Mouse (Mus musculus) activated CD4-positive, CD25-positive, alpha-beta regulatory T cell, adult 4 months (primary cell): ENCODE results near the gene A930033H14Rik. TPM values are rescaled to one million over a fixed set of nuclear protein-coding genes. Genes with fewer than 3 reads are reported as not detected.

Experiments used
- ATAC-seq: one replicate; pipeline ENCODE4 v1.8.0; 2017
- polyA plus RNA-seq, 2 experiments: library from polyadenylated mRNA; unstranded; fragments of 100-300 nt; shearing (Covaris generic); gene quantifications; one replicate each; pipeline ENCODE4 v1.2.1; 2017

Gene A930033H14Rik
- polyA plus RNA-seq, 2 experiments from 2014 or later: not detected

DNA sequence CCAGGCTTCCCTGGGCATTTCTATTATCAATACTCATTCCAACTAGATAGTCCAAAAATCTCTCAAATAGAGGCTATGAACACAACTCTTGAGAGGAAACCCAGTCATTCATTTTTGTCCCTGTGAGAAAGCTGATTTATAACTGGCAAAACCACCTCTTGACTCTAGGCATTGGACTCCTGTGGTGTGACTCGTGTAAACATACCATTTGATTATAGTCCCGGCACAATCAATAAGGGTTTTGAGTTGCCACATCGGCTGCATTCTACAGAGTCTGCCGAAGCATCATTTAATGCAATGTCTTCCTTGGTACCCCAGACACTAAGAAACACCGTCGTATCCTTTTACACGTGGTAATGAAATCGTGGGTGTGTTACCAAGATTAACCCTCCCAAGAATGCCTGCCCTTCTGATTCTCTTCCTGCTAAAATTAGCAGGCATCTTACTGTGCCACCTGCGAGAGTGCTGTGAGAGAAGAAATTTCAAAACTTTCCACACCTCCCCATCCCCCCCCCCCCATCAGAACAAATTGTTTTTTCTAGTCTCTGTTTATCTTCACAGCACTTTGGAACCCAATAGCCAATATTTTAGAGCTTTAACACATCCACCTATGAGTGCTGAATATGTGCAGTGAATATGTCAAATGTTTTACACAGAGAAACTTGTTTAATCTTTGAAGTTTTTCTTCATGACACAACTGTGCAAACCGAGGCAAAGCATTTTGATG lies 22.3 kb downstream of the A930033H14Rik start:
- no peak for ATAC-seq

- ATAC-seq: no peak
Observed at GRCm38 (mm10) chr10:69187773-69188443, 25.0 kb downstream of the A930033H14Rik start.

- ATAC-seq: no peak
Observed at GRCm38 (mm10) chr10:69185894-69186893, 26.7 kb downstream of the A930033H14Rik start.

DNA sequence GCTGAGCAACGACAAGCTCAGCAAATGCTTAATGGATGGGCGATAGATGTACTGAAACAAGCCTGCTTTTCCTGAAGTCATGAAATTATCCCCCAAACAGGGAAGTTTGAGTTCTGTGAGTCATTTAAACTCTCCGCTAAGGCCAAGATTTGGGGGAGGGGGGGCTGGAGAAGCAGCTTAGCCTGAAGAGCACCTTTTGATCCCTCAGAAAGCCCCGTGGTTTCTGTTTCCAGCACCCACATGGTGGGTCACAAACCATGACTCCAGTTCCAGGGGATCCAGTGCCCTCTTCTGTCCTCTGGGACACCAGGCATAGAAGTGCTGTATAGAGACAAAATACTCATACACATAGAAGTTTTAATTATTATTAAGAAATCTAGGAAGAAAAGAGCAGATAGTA lies 27.5 kb downstream of the A930033H14Rik start:
- ATAC-seq: no peak

DNA sequence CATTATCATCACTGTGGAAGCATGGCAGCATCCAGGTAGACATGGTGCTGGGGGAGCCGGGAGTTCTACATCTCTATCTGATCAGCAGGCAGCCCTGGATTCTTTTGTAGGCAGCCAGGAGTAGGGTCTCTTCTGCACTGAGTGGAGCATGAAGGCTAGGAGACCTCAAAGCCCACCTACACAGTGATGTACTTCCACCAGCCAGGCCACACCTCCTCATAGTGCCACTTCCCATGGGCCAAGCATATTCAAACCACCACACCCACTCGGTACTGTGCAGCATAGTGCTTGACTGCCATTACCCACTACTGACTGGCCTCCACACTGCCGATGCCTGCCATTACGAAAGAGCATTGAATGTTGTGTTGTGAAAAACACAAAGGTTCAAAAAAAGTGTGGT lies 28.0 kb downstream of the A930033H14Rik start:
- ATAC-seq: no peak

- no peak for ATAC-seq
Observed at GRCm38 (mm10) chr10:69180997-69181396, 31.9 kb downstream of the A930033H14Rik start.

GRCm38 (mm10) chr10:69179341-69179740 lies 33.6 kb downstream of the A930033H14Rik start:
- no peak for ATAC-seq

DNA sequence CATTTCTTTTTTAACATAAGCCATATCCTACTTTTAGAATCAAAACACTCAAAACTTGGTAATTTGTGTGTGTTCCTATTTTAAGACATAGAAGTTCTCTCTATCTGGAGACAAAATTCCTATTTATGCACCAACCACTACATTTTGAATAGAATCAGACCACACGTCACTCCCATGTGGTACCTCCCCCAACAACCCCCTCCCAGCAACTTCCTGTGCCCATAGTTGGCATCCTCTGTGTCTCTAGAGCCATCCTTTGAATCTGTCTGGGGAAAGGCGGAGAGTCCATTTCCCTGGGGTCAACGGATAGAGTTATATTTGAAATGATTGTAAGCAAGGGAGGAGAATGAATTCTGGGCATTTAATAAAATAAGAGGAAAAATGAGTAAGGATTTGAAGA lies 36.8 kb downstream of the A930033H14Rik start:
- no peak for ATAC-seq

DNA sequence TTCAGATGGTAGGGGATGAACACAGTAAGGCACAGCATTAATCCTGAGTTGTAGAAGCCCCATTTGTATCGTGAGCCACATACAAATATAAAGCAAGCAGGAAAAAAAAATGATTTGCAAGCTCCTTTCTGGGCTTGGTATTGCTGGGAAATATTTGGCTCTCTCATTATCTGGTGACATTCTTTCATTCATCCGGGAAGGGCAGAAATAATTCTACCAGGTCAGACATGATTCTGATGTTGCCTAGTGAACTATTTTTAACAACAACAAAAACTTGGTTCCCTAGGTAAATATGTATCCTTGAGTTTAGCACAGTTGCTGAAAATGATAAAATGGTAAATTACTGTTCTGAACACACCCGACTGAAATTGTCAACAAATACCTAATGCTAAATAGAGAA lies 40.5 kb downstream of the A930033H14Rik start:
- ATAC-seq: no peak

DNA sequence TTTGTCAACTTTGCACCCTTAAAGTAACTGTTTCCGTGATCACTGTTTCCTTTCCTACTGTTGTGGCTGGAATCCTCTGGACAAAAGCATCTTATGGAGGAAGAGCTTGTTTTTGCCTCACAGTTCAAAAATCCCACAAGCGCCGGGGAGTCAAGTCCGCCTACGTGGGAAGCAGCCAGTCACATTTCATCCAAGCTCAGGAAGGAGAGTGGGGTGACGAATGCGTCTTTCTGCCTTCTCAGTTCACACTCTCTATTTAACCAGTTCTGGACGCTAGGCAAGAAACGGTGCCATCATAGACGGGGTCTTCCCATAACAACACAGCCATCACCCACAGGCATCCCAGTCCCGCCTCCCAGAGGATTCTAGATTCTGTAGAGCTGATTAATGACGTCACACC lies 46.4 kb downstream of the A930033H14Rik start:
- no peak for ATAC-seq

DNA sequence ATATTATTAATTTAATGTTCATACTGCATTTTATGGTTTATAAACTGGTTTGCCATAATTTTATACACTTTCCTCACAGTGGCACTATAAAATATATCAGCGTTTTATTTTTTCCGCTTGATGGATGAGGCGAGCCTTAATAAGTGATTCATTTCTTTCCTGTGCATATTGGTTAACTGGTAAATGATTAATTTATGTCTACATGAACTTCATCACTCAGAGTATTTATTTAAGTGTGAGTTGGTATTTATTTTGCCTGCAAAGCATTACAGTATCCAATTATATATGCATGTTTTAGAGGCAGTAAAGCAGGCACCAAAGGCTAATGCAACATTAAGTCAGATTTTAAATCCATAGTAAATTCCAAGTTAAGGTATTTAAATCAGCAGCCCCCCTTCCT lies 47.1 kb downstream of the A930033H14Rik start:
- ATAC-seq: no peak

DNA sequence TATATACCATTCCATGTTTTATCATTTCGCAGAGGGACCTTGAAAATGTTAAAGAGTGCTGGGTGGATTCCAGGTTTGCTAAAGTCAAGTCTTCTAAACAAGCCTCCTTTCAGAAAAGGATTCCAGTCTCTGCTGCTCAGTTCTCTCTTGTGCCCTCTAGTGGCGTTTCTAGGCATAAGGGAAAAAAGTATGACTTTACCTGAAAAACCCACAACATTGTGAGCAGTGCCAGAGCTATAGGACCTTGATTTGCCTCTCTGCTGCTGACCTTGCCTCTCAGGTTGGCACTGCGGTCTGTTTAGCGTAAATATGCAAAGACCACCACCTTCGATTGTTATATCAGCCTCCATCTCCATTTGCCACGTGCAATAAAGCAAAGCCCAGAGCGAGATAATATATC lies 47.8 kb downstream of the A930033H14Rik start:
- ATAC-seq: no peak

DNA sequence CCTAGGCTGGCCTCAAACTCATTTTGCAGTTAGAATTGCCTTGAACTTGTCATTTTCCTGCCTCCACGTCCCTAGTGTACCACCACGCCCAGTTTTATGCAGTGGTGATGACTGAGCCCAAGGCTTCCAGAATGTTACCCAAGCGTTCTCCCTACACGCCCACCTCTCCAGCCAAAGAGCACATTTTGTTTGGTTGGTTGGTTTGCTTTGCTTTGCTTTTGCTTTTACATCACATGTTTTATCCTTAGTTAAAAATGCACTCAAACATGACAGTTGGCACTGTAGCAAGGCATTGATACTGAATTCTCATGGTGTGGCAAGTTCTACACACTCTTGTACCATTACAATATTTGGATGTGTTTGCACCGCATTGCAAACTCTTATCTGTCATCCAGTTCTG lies 49.7 kb downstream of the A930033H14Rik start:
- ATAC-seq: no peak

DNA sequence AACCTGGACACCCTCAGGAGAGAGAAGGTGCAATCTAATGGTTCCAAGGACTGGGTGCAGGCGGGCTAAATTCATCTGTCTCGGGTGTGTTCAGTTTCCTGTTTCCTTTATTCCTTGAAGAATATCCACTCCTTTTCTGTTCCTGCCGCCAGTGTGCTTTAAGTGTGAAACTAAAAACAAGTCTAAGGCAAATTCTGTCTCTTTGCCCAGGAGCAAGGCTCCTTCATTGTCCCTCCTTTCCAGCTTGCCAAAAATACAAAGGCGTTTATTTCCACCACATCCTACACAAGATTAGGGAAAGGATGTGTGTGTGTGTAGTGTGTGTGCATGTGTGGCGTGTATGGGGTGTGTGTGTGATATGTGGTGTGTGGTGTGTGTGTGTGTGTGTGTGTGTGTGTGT lies 50.3 kb downstream of the A930033H14Rik start:
- no peak for ATAC-seq

- ATAC-seq: no peak
Observed at GRCm38 (mm10) chr10:69161503-69161902, 51.4 kb downstream of the A930033H14Rik start.

DNA sequence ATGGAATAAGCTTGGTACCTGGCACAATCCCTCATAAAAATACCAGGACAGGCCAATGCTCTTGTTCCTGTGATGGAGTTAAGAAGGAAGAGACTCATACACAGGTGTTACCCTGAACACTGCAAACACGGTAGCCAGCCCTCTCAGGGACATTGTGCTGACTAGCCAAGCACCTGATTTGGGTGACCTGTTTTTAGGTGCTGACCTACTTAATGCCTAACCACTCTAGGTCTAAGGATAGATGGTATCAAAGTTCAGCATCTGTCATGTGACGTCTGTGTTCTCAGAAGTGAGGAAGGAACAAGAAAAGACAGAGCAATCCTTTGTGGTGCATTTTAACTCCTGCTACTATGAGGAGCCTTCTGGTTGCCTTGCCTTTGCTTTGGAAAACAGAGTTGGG lies 52.0 kb downstream of the A930033H14Rik start:
- ATAC-seq: no peak

Other genes with a start within 250 kb of the A930033H14Rik start
- not detected for gene Rhobtb1, start 61.7 kb downstream of the A930033H14Rik start, polyA plus RNA-seq
- 10 to 100 TPM; 38.3 to 42.9 TPM for gene Cdk1, start 139.8 kb upstream of the A930033H14Rik start, polyA plus RNA-seq
- 1 to 10 TPM in 1 of 2 experiments, under 1 TPM in 1; 0.05 to 1.3 TPM for gene Ank3, start 185.7 kb upstream of the A930033H14Rik start, polyA plus RNA-seq